Mouse (Mus musculus) thymus, adult 18-20 months (tissue): ENCODE results near the gene Rabgap1l.
A peak's percentile ranks its signal among the peaks of the same experiment; 100 is the strongest.
"Not testable (repeated sequence)": the region's sequence is repeated elsewhere in the genome, so short reads cannot be mapped to it uniquely, and the experiment has no call there.

Experiments
- DNase-seq, 2 experiments: peaks; one replicate each; pipeline ENCODE4 v3.0.0; 2022; ENCODE audit warnings: mixed read lengths in 2 of 2

The Rabgap1l gene

DNA sequence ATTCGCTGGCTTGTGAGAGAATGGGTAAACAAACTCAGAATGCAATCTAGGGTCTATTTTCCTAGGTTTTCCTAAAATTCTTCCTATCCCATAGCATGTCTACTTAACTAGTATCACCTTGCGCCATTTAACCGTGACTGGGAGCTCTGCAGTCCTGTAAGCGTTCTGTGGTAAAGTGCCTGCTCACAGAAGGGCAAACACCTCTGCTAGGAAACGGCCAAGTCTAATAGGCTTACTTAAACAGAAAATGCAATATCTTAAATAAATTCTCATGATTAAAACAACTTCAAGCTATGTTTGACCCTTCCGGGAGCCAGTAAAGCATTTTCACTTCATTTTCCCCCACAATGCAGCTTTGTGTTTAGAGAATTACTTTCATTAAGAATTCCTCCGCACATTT lies 484.5 kb downstream of the Rabgap1l start:
- DNase-seq: no peak

DNA sequence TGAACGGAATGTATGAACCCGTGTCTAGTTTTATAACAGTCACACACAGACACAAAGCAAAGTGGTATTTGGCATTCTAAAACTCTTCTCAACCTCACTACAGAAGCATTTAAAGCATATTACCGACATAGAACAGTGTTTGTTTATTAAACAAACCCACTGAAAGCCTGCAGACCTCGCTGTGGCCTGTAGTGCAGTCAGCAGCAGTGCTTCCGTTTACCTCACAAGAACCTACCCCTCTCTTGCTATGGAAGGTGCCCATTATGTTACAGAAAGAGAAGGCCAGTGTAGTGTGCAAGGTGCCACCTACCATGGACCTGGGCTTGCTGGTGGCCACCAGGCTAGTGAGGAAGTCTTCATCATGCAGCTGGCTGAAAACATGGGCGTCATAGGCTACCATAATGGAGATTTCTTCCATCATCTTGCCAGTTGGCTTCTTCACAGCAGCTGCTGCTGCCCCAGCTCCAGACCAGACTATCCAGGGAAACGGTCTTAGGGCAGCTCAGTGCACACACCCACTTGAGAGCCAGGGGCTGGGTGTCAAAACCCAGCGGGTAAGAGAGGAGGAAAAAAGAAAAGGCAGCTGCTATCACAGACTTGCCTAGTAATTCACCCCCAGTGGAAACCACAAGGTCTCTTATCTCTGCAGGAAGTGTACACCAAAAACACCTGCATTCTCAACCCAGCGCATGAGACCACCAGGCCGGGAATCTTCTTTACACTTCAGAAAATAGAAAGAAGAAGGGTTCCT lies 486.0 kb downstream of the Rabgap1l start:
- peak; percentile 50 to 76 for DNase-seq

DNA sequence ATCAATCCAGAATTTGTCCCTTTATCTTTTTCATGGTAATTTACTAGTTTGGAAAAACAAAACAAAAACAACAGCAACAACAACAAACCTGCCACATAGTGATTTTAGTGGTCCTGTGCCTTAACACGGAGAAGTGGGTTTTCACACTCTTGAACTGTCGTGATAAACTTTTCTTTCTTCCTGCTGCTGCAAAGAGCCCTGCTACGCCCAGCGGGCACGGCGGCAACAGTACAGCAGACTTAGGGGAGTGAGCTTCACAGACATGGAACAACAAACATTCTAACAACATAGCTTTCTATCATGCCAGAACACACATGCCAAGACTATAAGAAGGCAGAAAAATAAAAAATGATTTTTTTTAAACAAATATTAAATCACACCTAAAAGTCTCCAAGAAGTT lies 486.7 kb downstream of the Rabgap1l start:
- peak; percentile 42 to 53 for DNase-seq

DNA sequence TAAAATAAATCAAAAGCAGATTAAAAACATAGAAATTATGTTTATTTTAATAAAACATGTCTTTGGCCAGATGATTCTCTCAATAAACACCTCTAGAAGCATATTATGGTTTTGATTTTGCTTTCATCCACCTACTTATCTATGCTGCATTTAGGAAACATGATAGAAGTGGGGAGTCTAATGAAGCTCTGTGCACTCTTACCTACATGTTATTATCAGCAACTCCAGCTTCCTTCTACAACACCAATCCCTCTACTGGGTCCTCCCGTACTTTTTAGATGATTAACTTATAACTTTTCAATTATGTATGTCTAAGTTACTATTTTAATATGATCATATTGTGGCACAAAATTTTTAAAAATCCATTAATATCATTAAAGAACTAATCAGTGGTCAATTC lies 487.2 kb downstream of the Rabgap1l start:
- no peak for DNase-seq

DNA sequence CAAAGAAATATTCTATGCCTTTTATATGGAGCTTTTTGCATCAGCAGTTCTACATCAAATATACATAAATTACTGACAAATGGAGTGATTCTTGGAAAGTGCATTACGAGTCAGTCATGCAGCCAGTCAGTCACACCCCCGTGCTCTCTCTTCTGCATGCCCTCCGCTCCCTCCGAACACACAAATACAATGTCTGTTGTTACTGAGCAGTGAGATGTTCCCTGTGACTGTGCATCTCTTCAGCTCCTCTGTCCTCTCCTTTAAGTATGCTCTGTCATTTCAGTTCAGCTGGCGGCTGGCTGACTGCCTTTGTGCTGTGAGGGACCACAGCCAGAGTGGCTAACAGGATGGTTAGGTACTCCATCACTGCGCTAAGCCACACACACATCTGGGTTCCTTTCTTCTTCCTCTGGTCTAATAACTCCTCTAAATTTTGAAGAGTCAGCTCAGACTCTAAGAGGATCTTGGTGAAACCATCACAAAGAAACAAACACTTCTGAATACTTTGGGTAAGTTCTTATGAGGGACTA lies 488.0 kb downstream of the Rabgap1l start:
- peak in 1 of 2 experiments; percentile 23 for DNase-seq

DNA sequence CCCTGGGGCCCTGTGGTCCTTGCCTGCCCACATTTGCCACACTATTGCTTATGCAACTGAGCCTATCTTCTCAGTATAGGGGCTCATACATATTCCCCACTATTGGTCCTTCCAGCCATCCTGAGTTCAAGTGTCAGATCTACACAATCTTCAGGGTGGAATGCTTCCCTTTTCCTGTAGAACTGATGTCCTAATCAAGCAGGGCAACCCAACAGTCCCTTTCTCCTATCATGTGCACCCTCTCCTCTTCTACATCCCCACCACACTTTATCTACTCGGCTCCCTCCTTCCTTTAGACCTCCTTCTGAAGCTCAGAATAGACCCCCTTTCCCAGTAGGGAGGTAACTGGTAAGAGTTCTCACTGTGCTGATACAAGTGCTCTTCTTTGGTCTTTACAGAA lies 490.7 kb downstream of the Rabgap1l start:
- no peak for DNase-seq

DNA sequence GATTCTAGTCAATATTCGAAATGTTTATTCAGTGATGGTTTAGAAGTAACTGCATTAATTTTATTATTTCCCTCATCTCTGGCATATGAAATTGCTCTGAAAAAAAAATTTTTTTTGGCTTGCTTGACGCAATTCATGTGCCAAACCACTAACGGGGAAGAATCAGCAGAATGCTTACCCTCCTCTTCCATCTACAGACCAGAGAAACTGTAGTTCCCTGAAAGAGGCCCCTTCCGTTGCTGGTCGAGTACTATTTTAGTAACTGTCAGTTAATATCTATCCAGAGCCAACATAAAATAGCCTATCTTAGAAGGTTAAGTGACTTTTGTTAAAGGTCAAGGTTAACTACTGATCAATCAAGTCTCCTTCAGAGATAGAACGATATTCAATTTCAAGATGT lies 491.9 kb downstream of the Rabgap1l start:
- no peak for DNase-seq

DNA sequence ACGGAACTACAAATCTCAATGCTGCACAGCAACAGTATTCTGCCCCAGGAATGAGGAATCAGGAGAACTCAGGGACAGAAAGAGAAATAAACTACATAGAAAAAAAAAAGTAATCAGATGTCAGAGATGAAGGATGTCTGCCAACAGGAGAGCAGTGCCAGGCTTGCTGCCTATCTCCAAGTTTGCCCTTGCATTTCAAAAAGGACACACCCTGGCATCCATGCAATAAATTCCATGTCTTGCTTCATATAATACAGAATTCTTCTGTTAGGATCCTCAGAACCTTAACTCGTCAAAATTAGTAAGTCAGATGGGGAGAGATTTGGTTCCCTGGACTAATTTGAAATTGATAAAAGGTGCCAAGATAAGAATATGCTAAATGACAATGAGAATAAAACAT lies 492.3 kb downstream of the Rabgap1l start:
- no peak for DNase-seq

DNA sequence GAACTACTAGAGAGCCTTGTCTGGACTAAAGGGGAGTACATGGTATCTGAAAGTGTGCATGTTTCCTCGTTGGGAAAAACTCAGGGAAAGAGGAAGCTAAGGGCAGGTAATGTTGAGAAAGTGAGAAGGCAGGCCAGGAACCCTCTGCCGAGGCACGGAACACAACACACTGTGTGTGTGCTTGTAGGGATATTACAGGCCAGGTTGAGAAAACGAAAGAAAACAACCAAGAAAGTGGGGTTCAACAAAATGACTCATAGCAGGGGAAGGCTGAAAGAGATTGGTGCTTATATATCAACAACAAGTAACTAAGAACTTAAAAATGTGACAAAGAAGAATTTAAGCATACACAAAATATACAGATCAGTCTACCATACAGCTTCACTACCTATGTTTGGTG lies 493.0 kb downstream of the Rabgap1l start:
- DNase-seq: no peak

DNA sequence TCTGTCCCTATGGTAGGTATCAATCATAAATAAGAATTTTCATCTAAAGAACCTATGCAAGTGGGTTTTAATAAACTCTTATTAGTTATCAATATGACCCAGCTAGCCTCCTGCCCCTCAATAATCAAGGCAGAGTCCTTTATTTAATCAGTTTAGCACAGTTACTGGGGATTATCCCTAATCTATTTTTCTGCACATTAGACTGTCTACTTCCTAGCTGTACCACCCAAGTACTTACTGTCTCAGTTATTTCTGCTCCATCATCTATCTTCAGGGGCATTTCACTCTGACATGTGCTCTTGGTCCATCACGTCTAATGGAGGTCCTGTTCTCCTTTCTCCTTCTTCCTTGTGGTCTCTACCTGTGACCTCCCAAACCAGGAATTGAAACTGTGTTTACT lies 494.1 kb downstream of the Rabgap1l start:
- DNase-seq: no peak

DNA sequence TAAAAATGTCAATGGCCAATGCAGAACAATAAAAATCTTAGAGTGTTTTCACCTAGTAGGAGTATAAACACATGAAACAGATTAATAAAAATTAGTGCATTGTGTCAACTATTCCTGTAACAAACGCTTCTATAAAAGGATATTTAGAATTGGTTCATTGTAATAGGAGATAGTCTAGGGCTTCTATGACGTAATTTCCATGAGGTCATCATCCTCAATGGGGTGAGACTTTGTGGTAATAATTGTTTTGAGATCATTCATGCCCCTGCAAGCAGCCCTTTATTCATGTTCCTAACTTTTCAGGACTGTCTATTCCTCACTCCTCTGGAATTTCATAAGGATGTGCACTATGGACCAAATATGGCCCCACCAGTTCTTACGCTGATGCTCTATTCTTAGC lies 495.3 kb downstream of the Rabgap1l start:
- DNase-seq: no peak

DNA sequence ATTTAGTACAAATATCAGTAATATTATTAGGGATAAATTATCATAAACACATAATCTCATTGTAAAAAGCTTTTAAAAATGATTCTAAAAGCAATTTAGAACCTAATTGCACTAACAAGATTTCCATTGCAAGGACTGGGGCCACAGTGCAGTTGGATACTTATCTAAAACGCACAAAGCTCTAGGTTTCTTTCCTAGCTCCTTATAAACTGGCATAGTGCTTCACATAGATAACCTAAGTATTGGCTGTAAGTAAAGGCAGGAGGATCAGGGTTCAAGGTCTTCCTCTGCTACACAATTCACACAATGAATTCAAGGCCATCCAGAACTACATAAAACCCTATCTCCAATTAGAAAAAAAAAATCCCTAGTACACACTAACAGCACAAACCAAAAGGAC lies 497.7 kb downstream of the Rabgap1l start:
- DNase-seq: no peak

DNA sequence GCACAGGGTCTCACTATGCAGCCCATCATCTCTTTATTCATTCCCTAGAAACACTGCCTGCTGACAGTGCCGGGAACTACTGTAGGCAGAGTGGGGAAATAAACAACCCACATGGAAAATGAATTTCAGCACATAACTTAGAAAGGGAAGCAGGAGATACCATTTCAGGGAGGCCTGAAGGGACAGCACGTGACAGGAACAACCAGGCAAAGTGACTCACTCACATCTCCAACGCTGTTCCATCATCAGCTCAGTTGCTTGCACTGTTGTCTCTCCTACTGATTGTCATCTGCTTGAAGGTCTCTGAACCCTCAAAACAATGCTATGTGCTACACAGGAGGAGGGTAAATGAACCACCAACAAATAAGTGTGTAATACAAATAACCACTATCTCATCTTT lies 499.5 kb downstream of the Rabgap1l start:
- DNase-seq: no peak

DNA sequence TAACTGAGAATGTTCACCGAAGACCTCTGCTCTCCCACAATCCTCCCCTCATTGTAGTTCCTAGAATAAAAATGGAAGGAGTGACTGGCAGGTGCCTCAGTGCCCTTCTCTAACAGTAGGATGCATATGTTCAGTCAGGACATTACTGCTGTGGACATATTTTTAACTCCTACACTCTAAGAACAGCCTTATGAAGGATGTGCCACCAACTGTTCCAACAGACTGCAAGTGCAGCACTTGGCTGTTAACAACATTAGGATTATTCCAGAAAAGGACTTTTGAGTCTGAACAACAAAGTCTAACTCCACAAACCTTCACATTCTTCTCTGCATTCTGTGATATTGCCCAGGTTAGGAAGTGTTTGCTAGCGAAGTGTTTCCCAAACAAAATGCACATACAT lies 501.0 kb downstream of the Rabgap1l start:
- no peak for DNase-seq

DNA sequence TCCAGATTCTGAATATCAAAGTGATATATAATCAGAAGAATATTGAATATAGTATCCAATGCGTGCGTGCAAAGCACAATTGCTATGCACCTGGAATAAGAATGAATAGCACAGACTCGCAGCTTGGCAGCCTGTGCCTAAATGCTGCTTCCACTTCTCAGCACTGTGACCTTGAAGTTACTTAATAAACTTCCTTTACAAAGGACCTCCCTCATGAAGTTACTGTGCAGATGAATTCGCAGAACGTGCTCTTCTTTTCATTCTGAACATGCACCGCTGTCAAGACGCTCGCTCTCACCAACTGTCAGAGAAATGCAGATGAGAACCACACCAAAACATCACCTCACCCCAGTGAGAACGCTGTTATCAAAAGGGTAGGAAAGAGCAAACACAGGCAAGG lies 502.8 kb downstream of the Rabgap1l start:
- DNase-seq: no peak

DNA sequence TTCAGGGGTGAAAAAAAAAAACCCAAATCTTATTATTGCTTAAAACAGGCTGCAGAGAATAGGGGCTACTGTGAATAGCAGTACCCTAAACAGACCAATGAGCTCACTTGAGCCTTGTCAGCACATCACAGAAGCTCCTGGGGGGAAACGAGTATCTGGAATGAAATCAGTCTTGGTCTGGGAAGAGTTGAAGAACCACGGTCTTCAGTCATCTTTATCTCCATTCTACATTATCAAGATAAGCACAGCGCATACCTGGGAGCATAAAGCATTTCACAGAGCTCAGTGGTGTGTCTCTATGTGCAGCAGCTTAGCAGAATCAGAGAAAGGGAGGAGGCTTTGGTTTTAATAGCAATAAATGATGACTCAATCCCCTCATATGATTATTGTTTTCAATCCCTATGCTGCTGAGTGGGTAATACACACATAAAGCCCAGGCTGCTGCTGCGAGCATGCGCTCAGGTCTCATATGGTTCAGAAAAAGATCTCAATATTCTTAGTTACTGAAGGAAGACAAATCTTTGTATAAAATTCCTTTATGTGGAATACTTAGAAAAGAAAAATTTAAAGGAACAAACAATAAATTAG lies 505.9 kb downstream of the Rabgap1l start:
- no peak for DNase-seq

DNA sequence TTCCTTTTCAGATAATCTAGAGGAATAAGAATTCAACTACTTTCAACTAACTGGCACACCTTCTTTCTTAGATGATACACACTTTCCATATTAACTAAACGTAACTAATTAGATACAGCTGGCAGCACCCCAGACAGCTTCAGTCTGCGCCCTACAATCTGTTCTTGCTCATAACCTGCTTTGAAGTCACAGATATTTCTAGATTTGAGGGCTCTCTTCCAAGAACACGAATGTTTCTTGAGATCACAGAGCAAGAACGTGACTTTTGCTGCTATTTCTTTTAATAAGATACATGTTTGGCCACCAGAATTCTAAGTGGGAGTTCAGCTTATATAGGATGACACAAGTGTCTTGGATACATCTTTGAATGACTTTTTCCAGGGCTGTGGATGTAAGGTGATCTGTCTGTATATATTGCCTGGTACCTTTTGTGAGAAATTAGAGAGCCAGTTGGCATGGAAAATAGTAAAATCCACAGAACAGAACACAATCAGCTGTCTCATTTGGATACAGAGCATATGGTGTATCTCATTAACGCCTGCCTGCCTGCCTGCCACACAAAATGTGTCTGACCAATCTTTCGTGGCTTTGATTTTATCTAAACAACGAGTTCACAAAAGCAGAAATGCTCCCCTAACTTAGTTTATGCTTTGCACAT lies 506.5 kb downstream of the Rabgap1l start:
- DNase-seq: no peak

DNA sequence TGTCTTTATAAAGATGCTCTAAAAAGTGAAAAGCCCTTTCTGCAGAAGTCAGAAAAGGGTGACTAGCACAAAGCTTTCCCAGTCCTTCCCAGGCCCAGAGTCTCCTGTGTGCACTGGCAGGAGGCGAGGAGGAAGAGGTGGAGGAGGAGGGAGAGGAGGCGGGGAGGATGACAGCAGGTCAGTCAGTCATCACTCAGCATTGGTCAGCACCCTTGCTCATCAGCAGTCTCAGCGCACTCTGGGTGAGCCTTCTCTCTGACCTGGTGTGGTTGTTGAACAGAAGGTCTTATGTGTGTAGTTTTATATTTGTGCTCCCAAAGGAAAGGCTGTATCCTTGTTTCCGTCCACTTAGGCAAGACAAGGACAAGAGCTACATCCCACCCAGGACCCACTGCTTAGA lies 508.8 kb downstream of the Rabgap1l start:
- no peak for DNase-seq

DNA sequence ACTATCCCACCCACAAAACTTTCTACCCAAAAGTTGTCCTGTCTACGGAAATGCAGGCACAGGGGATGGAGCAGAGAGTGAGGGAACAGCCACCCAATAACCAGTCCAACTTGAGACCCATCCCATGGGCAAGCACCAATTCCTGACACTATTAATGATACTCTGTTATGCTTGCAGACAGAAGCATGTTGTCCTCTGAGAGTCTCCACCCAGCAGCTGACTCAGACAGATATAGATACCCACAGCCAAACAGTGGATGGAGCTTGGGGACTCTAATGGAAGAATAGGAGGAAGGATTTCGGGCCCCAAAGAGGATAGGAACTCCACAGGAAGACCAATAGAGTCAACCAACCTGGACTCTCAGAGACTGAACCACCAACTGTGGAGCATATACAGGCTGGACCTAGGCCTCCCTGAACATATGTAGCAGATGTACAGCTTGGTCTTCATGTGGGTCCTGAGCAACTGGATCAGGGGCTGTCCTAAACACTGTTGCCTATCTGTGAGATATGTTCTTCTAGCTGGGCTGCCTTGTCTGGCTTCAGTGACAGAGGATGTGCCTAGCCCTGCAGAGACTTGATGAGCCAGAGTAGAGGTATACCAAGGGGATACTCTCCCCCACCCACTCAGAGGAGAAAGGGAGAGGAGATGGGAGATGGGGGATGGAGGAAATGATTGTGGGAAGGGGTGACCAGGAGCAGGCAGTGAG lies 510.7 kb downstream of the Rabgap1l start:
- not testable (repeated sequence) for DNase-seq

DNA sequence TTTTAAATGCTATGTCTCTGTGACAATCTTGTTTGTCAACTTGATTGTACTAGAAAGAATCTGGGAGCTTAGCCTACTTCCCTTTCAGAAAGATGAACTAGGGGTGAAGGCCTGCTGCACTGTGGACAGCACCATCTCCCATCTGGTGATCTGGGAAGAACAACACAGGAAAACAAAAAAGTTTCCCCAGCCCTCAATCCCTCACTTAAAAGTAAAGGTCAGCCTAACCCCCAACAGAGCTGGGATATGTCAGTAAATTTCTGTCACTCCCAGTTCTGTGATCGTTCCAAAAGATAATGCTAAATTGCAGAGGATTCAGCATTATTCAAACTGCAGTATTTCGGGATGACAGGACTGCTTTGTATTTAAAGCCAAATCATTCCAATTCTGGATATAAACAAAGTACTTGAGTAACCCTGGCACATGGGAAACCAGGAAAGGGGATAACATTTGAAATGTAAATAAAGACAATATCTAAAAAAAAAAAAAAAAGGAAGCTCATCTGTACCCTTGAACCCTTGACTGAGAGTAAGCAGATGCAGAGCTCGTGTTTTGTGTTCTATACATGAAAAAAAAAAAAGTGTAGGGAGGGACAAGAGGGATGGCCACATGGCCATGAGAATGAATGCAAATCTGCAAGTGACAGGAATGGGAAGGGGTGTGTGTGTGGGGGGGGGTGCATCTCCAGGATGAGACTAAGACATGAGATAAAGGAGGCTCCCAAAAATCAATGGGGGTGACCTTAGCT lies 511.5 kb downstream of the Rabgap1l start:
- DNase-seq: no peak

DNA sequence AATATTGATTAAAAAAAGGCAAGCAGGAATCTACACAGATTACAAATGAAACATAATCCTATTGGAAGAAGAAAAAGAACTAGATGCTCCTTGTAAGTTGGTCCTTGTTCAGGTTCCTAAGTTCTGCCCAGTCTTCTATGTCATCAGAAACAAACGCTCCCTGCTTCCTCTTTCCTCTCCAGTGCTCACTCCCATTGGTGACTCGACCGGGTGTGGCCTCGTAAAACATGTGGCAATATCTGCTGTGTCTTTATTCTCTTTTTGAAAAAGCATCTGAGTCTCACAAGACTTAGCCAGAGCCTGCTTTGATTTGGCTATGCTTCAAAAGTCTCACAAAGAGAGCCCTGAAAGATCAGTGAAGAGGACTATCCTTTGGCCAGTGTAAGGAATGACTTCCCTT lies 512.4 kb downstream of the Rabgap1l start:
- DNase-seq: no peak

DNA sequence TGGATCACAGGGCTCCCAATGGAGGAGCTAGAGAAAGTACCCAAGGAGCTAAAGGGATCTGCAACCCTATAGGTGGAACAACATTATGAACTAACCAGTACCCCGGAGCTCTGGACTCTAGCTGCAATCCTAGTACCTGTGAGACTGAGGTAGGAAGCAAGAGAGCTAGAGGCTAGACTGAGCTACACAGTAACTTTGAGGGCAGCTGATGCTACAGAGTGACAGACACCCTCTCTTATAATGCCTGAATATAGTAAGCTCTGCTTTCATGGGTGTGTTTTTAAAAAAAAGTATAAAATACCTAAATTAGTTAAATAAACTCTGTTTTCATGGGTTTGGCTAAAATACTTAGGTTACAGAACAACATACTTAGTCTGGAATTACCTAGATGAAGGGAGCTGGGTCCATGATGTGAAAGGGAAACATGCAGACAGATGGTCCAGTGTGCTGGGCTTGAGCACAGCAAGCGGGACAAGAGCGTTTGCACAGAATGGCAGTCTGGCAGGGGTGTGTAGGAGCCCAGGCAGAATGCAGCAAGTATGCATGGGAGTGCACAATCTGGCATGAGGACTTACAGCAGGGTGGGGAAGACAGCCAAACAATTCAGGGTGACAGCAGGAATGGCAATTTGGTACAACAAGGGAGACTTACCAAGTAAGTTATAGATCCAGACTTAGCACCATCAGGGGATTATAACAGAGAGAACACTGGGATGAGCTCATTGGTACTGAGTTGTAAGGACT lies 514.9 kb downstream of the Rabgap1l start:
- DNase-seq: no peak
